ENCODE assay signal across 16 mouse cellular contexts in genomic region chr9:111042266-111042665, GRCm38 (mm10). TPM values are rescaled to one million over a fixed set of nuclear protein-coding genes. Genes with fewer than 3 reads are reported as not detected.
DNase-seq lines count a peak whose midpoint lies in the region; ATAC-seq lines count a peak whose summit lies in the region.
"Had no signal": no experiment of that assay in that cellular context is flagged by ENCODE, and none has a peak within 500 bp of the region (broad histone marks: within the 10 kb centered on the region; RNA-seq: fewer than 3 reads in every experiment).

No protein-coding gene starts in this region.

- H3K27me3 ChIP-seq in heart, embryonic 11.5 days (ENCODE audit: control insufficient read depth, insufficient read depth, low read length), result no peaks in the 10 kb centered on the region
- H3K27me3 ChIP-seq: forebrain, embryonic 12.5 days; liver, embryonic 12.5 days had no signal

- H3K4me3 ChIP-seq in heart, embryonic 11.5 days (ENCODE audit: low read depth, low read length), result no peak overlapping the region
- H3K4me3 ChIP-seq: forebrain, embryonic 12.5 days; limb, embryonic 10.5 days; liver, embryonic 12.5 days had no signal

- H3K9me3 ChIP-seq in heart, embryonic 11.5 days (replicated peaks; ENCODE audit: control insufficient read depth, low read length), result no peaks in the 10 kb centered on the region
- H3K9me3 ChIP-seq: forebrain, embryonic 12.5 days; limb, embryonic 10.5 days; liver, embryonic 12.5 days had no signal

- no peak overlapping the region for H3K4me2 ChIP-seq in heart, embryonic 11.5 days
- H3K4me2 ChIP-seq: forebrain, embryonic 12.5 days; liver, embryonic 12.5 days had no signal

- 85% methylated on average over 5 of the region's 5 CpGs for WGBS in heart, embryonic 11.5 days (ENCODE audit: insufficient replicate concordance)

- no peak for ATAC-seq in heart, embryonic 11.5 days (replicated peaks; ENCODE audit: insufficient number of reproducible peaks, low FRiP score, low TSS enrichment)
- no peak for ATAC-seq in megakaryocyte progenitor cell, adult 5-6 weeks (replicated peaks; ENCODE audit: poor library complexity)
- ATAC-seq: hindbrain, postnatal 0 days; liver, embryonic 12.5 days had no signal

- DNase-seq in adrenal gland, adult (ENCODE audit: inconsistent age in 2 of 2, low spot score in 1 of 2), result peak; percentile 38 to 74
- no peak for DNase-seq in adrenal gland, postnatal 4 days (ENCODE audit: low spot score in 2 of 2)
- DNase-seq in heart, adult 18-20 months, result peak; percentile 75 to 81
- DNase-seq in heart, adult 8-10 months (ENCODE audit: low spot score), result peak; percentile 75
- DNase-seq in kidney, postnatal 14 days, result peak; percentile 60
- no peak for DNase-seq in thymus, postnatal 4 days
- DNase-seq: cerebellum, adult 8-10 months; midbrain, embryonic 14.5 days; thymus, postnatal 36 days had no signal

- H3K27ac ChIP-seq in heart, embryonic 11.5 days (ENCODE audit: low read depth, low read length), result no peak overlapping the region
- H3K27ac ChIP-seq: forebrain, embryonic 12.5 days; hindbrain, postnatal 0 days; limb, embryonic 10.5 days; liver, embryonic 12.5 days; macrophage had no signal

- H3K9ac ChIP-seq in heart, embryonic 11.5 days (ENCODE audit: low read depth, low read length), result no peak overlapping the region
- H3K9ac ChIP-seq: forebrain, embryonic 12.5 days; liver, embryonic 12.5 days had no signal

- H3K4me1 ChIP-seq in heart, embryonic 11.5 days (ENCODE audit: control insufficient read depth, insufficient read depth, low read length), result no peaks in the 10 kb centered on the region
- H3K4me1 ChIP-seq: forebrain, embryonic 12.5 days; limb, embryonic 10.5 days had no signal

- no peaks in the 10 kb centered on the region for H3K36me3 ChIP-seq in heart, embryonic 11.5 days (ENCODE audit: control insufficient read depth, insufficient read depth, low read length)
- H3K36me3 ChIP-seq: forebrain, embryonic 12.5 days; limb, embryonic 10.5 days; liver, embryonic 12.5 days had no signal

RNA-seq across cellular contexts. Expression of gene Ccrl2, which starts 15.1 kb away (rescaled TPM):
- total RNA-seq in adrenal gland, postnatal 4 days (2021), result 1 to 10 TPM; 4.3 to 4.8 TPM
- 1 to 10 TPM; 6.3 to 9.1 TPM for total RNA-seq in heart, adult 18-20 months (2021)
- 5.6 and 5.7 TPM in 2 replicates for polyA plus RNA-seq in heart, embryonic 11.5 days (2014; fragmentation: Nextera tagmentation; extraction: Ambion mirVana)
- 10 to 100 TPM in 3 of 4 experiments, 1 to 10 TPM in 1; 8.5 to 13.7 (median 10.8) TPM for total RNA-seq in heart, adult 8-10 months (2022)
- 2.9 and 4.1 TPM in 2 replicates for total RNA-seq in megakaryocyte progenitor cell, adult 5-6 weeks (2015)
- 3.9 and 8.9 TPM in 2 replicates for total RNA-seq in megakaryocyte progenitor cell, adult 5-6 weeks (2017)

RNA-seq across cellular contexts. Expression of gene Ltf, which starts 23.2 kb away (rescaled TPM):
- 10 to 100 TPM; 17.6 to 44.5 TPM for total RNA-seq in adrenal gland, postnatal 4 days (2021)
- 1 to 10 TPM in 1 of 2 experiments, under 1 TPM in 1; 0.10 to 9.8 TPM for total RNA-seq in heart, adult 18-20 months (2021)
- polyA plus RNA-seq in heart, embryonic 11.5 days (2014; fragmentation: Nextera tagmentation; extraction: Ambion mirVana), result 0.68 and 0.72 TPM in 2 replicates
- total RNA-seq in heart, adult 8-10 months (2022), result 1 to 10 TPM in 1 of 4 experiments, not detected in 3; 6.7 TPM
- total RNA-seq in megakaryocyte progenitor cell, adult 5-6 weeks (2015), result 147 and 161 TPM in 2 replicates
- total RNA-seq in megakaryocyte progenitor cell, adult 5-6 weeks (2017), result 168 and 196 TPM in 2 replicates
- polyA plus RNA-seq: limb, embryonic 10.5 days had no signal

RNA-seq across cellular contexts. Expression of gene Rtp3, which starts 51.9 kb away (rescaled TPM):
- total RNA-seq in adrenal gland, postnatal 4 days (2021), result 1 to 10 TPM; 2.1 to 7.6 TPM
- total RNA-seq in heart, adult 18-20 months (2021), result 1 to 10 TPM; 2.9 to 3.8 TPM
- polyA plus RNA-seq in heart, embryonic 11.5 days (2014; fragmentation: Nextera tagmentation; extraction: Ambion mirVana), result 0.14 and 0.29 TPM in 2 replicates
- total RNA-seq in heart, adult 8-10 months (2022), result 1 to 10 TPM; 2.6 to 4.8 (median 3.7) TPM
- total RNA-seq in megakaryocyte progenitor cell, adult 5-6 weeks (2015), result not detected in 2 replicates
- total RNA-seq in megakaryocyte progenitor cell, adult 5-6 weeks (2017), result not detected in 2 replicates
- polyA plus RNA-seq: forebrain, embryonic 12.5 days; hindbrain, postnatal 0 days; limb, embryonic 10.5 days; macrophage; midbrain, embryonic 14.5 days had no signal

Comparison
In these comparisons a context has a peak if more than half of its experiments do, and no peak if none do; other contexts are left out.
1. DNase-seq: peak in adrenal gland, adult (2 of 2), heart, adult 18-20 months (2 of 2), heart, adult 8-10 months (single experiment) and kidney, postnatal 14 days (single experiment); none in adrenal gland, postnatal 4 days (0 of 2) and thymus, postnatal 4 days (single experiment).